Mouse (Mus musculus) intestine, postnatal 0 days (tissue): Measurements from ENCODE around the gene Slco3a1. TPM values are rescaled to one million over a fixed set of nuclear protein-coding genes. Genes with fewer than 3 reads are reported as not detected.
A peak's percentile ranks its signal among the peaks of the same experiment; 100 is the strongest.

Experiments
- ATAC-seq: fragments of 200-750 bp; cut with Nextera tagmentation; 2 replicates; pipeline ENCODE4 v1.8.0; 2017; ENCODE audit warnings: mild to moderate bottlenecking, moderate TSS enrichment, moderate library complexity
- H3K27ac ChIP-seq: fragments of 300-500 bp; sonication (generic); 2 replicates; pipeline ENCODE4 v1.5.1; 2014; ENCODE audit warnings: mild to moderate bottlenecking, low read depth, low read length, moderate library complexity
- H3K27me3 ChIP-seq: fragments of 300-500 bp; sonication (generic); replicated peaks from 2 replicates; pipeline ENCODE4 v1.6.1; 2014; ENCODE audit warnings: low read length, mixed read lengths; ENCODE audit not compliant: control insufficient read depth, insufficient read depth
- H3K36me3 ChIP-seq: fragments of 300-500 bp; sonication (generic); 2 replicates; pipeline ENCODE4 v1.6.1; 2014; ENCODE audit warnings: mild to moderate bottlenecking, moderate library complexity; ENCODE audit not compliant: control insufficient read depth, insufficient read depth
- H3K4me1 ChIP-seq: fragments of 300-500 bp; sonication (generic); replicated peaks from 2 replicates; pipeline ENCODE4 v1.6.1; 2014; ENCODE audit warnings: antibody characterized with exemption, low read length, mixed read lengths; ENCODE audit not compliant: control insufficient read depth, insufficient read depth
- H3K4me2 ChIP-seq: fragments of 300-500 bp; sonication (generic); replicated peaks from 2 replicates; pipeline ENCODE4 v1.6.1; 2014; ENCODE audit warnings: low read depth, mild to moderate bottlenecking, moderate library complexity
- H3K4me3 ChIP-seq: fragments of 300-500 bp; sonication (generic); 2 replicates; pipeline ENCODE4 v1.5.1; 2014; ENCODE audit warnings: low read depth, low read length
- H3K9ac ChIP-seq: fragments of 300-500 bp; sonication (generic); 2 replicates; pipeline ENCODE4 v1.6.1; 2014; ENCODE audit warnings: mild to moderate bottlenecking, low read depth, low read length
- H3K9me3 ChIP-seq: fragments of 300-500 bp; sonication (generic); 2 replicates; pipeline ENCODE4 v1.6.1; 2016; ENCODE audit warnings: mixed run types; ENCODE audit not compliant: control insufficient read depth
- CTCF ChIP-seq: sonication (generic); IDR thresholded peaks from 2 replicates; pipeline ENCODE4 v1.5.1; 2016; ENCODE audit warnings: low read depth, mild to moderate bottlenecking, control low read depth, antibody characterized with exemption, moderate library complexity
- WGBS: fragments of 180-500 bp; shearing (Covaris S2); extraction: QIAGEN DNeasy Blood & Tissue Kit; methylation state at CpG from one replicate; pipeline ENCODE4 v1.1.7; 2014; 5-methylcytosine and 5-hydroxymethylcytosine counted together
- polyA plus RNA-seq: library from polyadenylated mRNA; unstranded; fragments of >200 nt; fragmentation: Nextera tagmentation; extraction: Ambion mirVana; gene quantifications from 2 replicates; pipeline ENCODE4 v1.2.1, GENCODE M21; 2015

Slco3a1 gene
- polyA plus RNA-seq, 1 experiment from 2014 or later = 8.1 TPM

DNA sequence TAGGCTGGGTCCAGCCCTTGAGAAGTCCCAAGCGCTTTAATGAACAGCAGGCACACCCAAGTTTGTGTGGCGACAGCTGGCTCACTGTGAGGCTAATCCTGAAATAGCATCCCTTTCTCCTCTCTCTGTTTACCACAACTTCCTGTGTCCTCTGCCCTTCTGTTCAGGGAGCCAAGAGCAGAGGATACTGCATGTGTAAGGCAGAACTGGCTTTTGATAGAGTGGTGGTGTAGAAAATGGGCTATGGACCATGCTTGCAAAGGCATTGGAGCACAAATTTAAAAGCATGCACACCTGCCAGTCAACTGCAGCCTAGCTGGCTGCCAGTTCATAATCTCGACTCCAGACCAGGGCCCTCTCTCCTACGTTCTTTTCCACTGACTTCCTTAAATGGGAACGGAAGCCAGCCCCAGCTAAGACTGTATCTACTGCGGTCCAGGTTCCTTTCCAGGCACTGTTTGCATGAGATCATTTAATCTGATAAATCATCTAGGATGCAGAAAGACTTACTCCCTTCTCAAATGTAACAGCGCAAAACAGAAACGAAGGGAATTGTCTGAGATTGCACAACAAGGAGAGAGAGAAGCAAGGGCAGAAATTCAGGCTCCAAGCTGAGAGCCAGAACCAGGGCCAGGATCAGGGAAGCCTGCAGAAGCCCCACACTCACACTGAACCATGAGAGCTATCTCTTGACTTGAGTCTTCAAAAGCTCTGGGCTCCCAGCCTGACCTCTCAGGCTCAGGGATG is 95.9 kb downstream of the Slco3a1 start:
- Histone ChIP-seq H3K36me3 (no peaks in the 10 kb centered on the region), H3K9ac (no peak overlapping the region), H3K27ac (0 out of 2 replicates have a peak overlapping the region, but pooled peaks have one; percentile 35), H3K9me3 (no peaks in the 10 kb centered on the region), H3K27me3 (no peaks in the 10 kb centered on the region), H3K4me2 (no peak overlapping the region), H3K4me1 (no peaks in the 10 kb centered on the region), H3K4me3 (no peak overlapping the region)
- 44% methylated on average over 8 of the region's 8 CpGs for WGBS
- ATAC-seq = no peak
- no peak for TF ChIP-seq CTCF

- WGBS = 79% methylated on average over 5 of the region's 5 CpGs
- no peak for TF ChIP-seq CTCF
- no peak overlapping the region for H3K4me2 ChIP-seq
- H3K9me3 ChIP-seq = no peaks in the 10 kb centered on the region
- ATAC-seq = no peak
- H3K36me3 ChIP-seq = no peaks in the 10 kb centered on the region
- no peak overlapping the region for H3K9ac ChIP-seq
- H3K27me3 ChIP-seq = no peaks in the 10 kb centered on the region
- no peak overlapping the region for H3K4me3 ChIP-seq
- H3K27ac ChIP-seq = no peak overlapping the region
- H3K4me1 ChIP-seq = no peaks in the 10 kb centered on the region
Observed at GRCm38 (mm10) chr7:74457347-74457975, 97.1 kb downstream of the Slco3a1 start.

- ATAC-seq = no peak
- no peak overlapping the region for H3K4me2 ChIP-seq
- 75% methylated on average over 2 of the region's 2 CpGs for WGBS
Observed at GRCm38 (mm10) chr7:74456781-74457180, 97.8 kb downstream of the Slco3a1 start.

GRCm38 (mm10) chr7:74451047-74451446 is 103.5 kb downstream of the Slco3a1 start:
- no peak for ATAC-seq
- Histone ChIP-seq H3K27me3 (no peaks in the 10 kb centered on the region), H3K9me3 (no peaks in the 10 kb centered on the region), H3K4me2 (no peak overlapping the region), H3K9ac (no peak overlapping the region), H3K36me3 (no peaks in the 10 kb centered on the region), H3K27ac (no peak overlapping the region), H3K4me3 (no peak overlapping the region), H3K4me1 (no peaks in the 10 kb centered on the region)
- no peak for TF ChIP-seq CTCF
- WGBS = 48% methylated on average over 2 of the region's 2 CpGs

More at GRCm38 (mm10) chr7:74456781-74457180, 97.8 kb downstream of the Slco3a1 start:
- H3K9ac ChIP-seq = no peak overlapping the region
- H3K27ac ChIP-seq = no peak overlapping the region
- no peaks in the 10 kb centered on the region for H3K36me3 ChIP-seq
- H3K9me3 ChIP-seq = no peaks in the 10 kb centered on the region
- TF ChIP-seq CTCF = no peak
- no peaks in the 10 kb centered on the region for H3K4me1 ChIP-seq
- H3K4me3 ChIP-seq = no peak overlapping the region
- H3K27me3 ChIP-seq = no peaks in the 10 kb centered on the region

DNA sequence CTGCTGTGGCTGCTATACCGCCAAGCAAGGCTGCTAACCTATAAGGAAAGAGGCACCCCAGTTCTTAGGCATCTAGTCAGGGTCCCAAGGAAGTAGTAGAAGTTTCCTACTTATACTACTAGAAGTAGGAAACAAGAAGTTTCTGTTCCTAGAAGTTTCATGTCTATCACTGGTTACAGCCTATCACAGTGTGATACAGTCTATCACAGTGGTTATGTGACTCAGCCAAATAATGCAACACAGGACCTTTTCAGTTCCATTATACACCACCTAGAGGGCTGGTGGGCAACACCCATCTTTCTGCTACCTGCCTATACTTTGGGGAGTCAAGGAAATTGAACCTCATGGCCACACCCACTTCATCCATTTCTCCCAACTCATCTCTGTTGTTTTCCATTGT is 104.8 kb downstream of the Slco3a1 start:
- Histone ChIP-seq H3K36me3 (no peaks in the 10 kb centered on the region), H3K27me3 (no peaks in the 10 kb centered on the region), H3K4me2 (no peak overlapping the region), H3K4me1 (no peaks in the 10 kb centered on the region), H3K9ac (no peak overlapping the region), H3K27ac (no peak overlapping the region), H3K9me3 (no peaks in the 10 kb centered on the region), H3K4me3 (no peak overlapping the region)
- no peak for ATAC-seq
- 100% methylated on average over 1 of the region's 1 CpGs for WGBS
- TF ChIP-seq CTCF = no peak

GRCm38 (mm10) chr7:74447781-74448180 is 106.8 kb downstream of the Slco3a1 start:
- Histone ChIP-seq H3K4me1 (no peaks in the 10 kb centered on the region), H3K27ac (no peak overlapping the region), H3K27me3 (no peaks in the 10 kb centered on the region), H3K9ac (no peak overlapping the region), H3K9me3 (no peaks in the 10 kb centered on the region), H3K36me3 (no peaks in the 10 kb centered on the region), H3K4me3 (no peak overlapping the region), H3K4me2 (no peak overlapping the region)
- WGBS = 20% methylated on average over 2 of the region's 2 CpGs
- TF ChIP-seq CTCF = no peak
- no peak for ATAC-seq
